Comparison of ENCODE assay signal across 9 mouse cellular contexts in genomic region chr8:108027561-108028025, GRCm38 (mm10).
A peak's percentile ranks its signal among the peaks of the same experiment; 100 is the strongest.
DNase-seq lines count a peak whose midpoint lies in the region; ATAC-seq and TF ChIP-seq lines count a peak whose summit lies in the region.
"Had no signal": no experiment of that assay in that cellular context is flagged by ENCODE, and none has a peak within 500 bp of the region (broad histone marks: within the 10 kb centered on the region; RNA-seq: fewer than 3 reads in every experiment).

No protein-coding gene starts in this region.

- no peak for TF ChIP-seq EP300 in heart, postnatal 0 days (IDR thresholded peaks at IDR 0.05; ENCODE audit: low read depth)

- no peak for DNase-seq in heart, postnatal 0 days (ENCODE audit: low spot score)
- no peak for DNase-seq in heart, postnatal 4 days
- peak; percentile 85 for DNase-seq in embryo, embryonic 10.5 days (ENCODE audit: low spot score)
- no peak for DNase-seq in layer of hippocampus, postnatal 25 days (ENCODE audit: extremely low spot score in 1 of 2, low spot score in 1 of 2)
- no peak for DNase-seq in cerebellum, postnatal 4 days (ENCODE audit: low spot score in 2 of 2)
- no peak for DNase-seq in thymus, postnatal 0 days (ENCODE audit: low spot score)
- DNase-seq: lung, postnatal 36 days had no signal

- H3K27me3 ChIP-seq in heart, postnatal 0 days (ENCODE audit: control insufficient read depth, insufficient read depth, low read length): no peaks in the 10 kb centered on the region
- H3K27me3 ChIP-seq in hindbrain, embryonic 15.5 days: no peaks in the 10 kb centered on the region
- H3K27me3 ChIP-seq in neural tube, embryonic 13.5 days: no peaks in the 10 kb centered on the region

- no peak for TF ChIP-seq CTCF in heart, postnatal 0 days (IDR thresholded peaks at IDR 0.05; ENCODE audit: low read depth)

- H3K4me2 ChIP-seq in heart, postnatal 0 days (ENCODE audit: low read depth, low read length): peak overlapping the region; percentile 27; the same call in 1 of the 2 replicates
- peak overlapping the region; percentile 36 for H3K4me2 ChIP-seq in hindbrain, embryonic 15.5 days
- H3K4me2 ChIP-seq in neural tube, embryonic 13.5 days: peak overlapping the region; percentile 35

- H3K9me3 ChIP-seq in heart, postnatal 0 days (replicated peaks; ENCODE audit: control insufficient read depth, low read length): no peaks in the 10 kb centered on the region
- H3K9me3 ChIP-seq in hindbrain, embryonic 15.5 days: no peaks in the 10 kb centered on the region
- H3K9me3 ChIP-seq in neural tube, embryonic 13.5 days: no peaks in the 10 kb centered on the region

- no peaks in the 10 kb centered on the region for H3K36me3 ChIP-seq in heart, postnatal 0 days (replicated peaks; ENCODE audit: control insufficient read depth, insufficient read depth, low read length)
- H3K36me3 ChIP-seq in hindbrain, embryonic 15.5 days: no peaks in the 10 kb centered on the region
- H3K36me3 ChIP-seq in neural tube, embryonic 13.5 days: no peaks in the 10 kb centered on the region

- H3K4me1 ChIP-seq in heart, postnatal 0 days (ENCODE audit: control insufficient read depth, insufficient read depth): no peaks in the 10 kb centered on the region
- peaks cover 9% of the 10 kb centered on the region; the same call in 1 of the 2 replicates for H3K4me1 ChIP-seq in hindbrain, embryonic 15.5 days (replicated peaks)
- H3K4me1 ChIP-seq in neural tube, embryonic 13.5 days (replicated peaks): peaks cover 26% of the 10 kb centered on the region

- no peak overlapping the region for H3K9ac ChIP-seq in heart, postnatal 0 days (replicated peaks; ENCODE audit: low read depth, low read length)
- no peak overlapping the region for H3K9ac ChIP-seq in hindbrain, embryonic 15.5 days
- no peak overlapping the region for H3K9ac ChIP-seq in neural tube, embryonic 13.5 days

- ATAC-seq in heart, postnatal 0 days (ENCODE audit: insufficient read depth, low read depth): no peak
- ATAC-seq in hindbrain, embryonic 15.5 days (ENCODE audit: low FRiP score, low read depth): no peak; the same call in 1 of the 2 replicates
- no peak for ATAC-seq in neural tube, embryonic 13.5 days (ENCODE audit: low read depth)

- 0 out of 2 replicates have a peak overlapping the region, but pooled peaks have one; percentile 8 for H3K4me3 ChIP-seq in heart, postnatal 0 days (ENCODE audit: low read depth, low read length)
- 0 out of 2 replicates have a peak overlapping the region, but pooled peaks have one; percentile 3 for H3K4me3 ChIP-seq in hindbrain, embryonic 15.5 days
- peak overlapping the region; percentile 0; the same call in 1 of the 2 replicates for H3K4me3 ChIP-seq in neural tube, embryonic 13.5 days

- H3K27ac ChIP-seq in heart, postnatal 0 days (ENCODE audit: low read depth): no peak overlapping the region
- H3K27ac ChIP-seq in hindbrain, embryonic 15.5 days (replicated peaks): no peak overlapping the region
- H3K27ac ChIP-seq in neural tube, embryonic 13.5 days (replicated peaks): peak overlapping the region; percentile 53; the same call in 1 of the 2 replicates

- WGBS in heart, postnatal 0 days: 34% methylated on average over 20 of the region's 20 CpGs
- WGBS in hindbrain, embryonic 15.5 days: 57% methylated on average over 20 of the region's 20 CpGs
- WGBS in neural tube, embryonic 13.5 days: 31% methylated on average over 20 of the region's 20 CpGs
